Mouse (Mus musculus) ES-Bruce4 (cell line): ENCODE data around the gene Slc4a2.

ENCODE experiments used
- CTCF ChIP-seq: IDR thresholded peaks from one replicate; pipeline ENCODE4 v1.8.1; 2011; ENCODE audit warnings: low read depth, low read length
- EP300 ChIP-seq: IDR thresholded peaks from 2 replicates; pipeline ENCODE4 v1.6.1; 2011; ENCODE audit warnings: low read depth, low read length; ENCODE audit not compliant: insufficient read depth
- POLR2A ChIP-seq: IDR thresholded peaks from one replicate; pipeline ENCODE4 v1.8.1; 2011; ENCODE audit warnings: low read length; ENCODE audit not compliant: insufficient read depth

GRCm38 (mm10) chr5:24384407-24384806 is 39.2 kb upstream of the Slc4a2 start:
- TF ChIP-seq CTCF (no peak), POLR2A (no peak), EP300 (no peak)
